Mouse (Mus musculus): ENCODE results near the gene Mcl1.
"Not testable (repeated sequence)": the region's sequence is repeated elsewhere in the genome, so short reads cannot be mapped to it uniquely, and the experiment has no call there.

- not testable (repeated sequence) for TF ChIP-seq CTCF (IDR thresholded peaks at IDR 0.05; ENCODE audit: control insufficient read depth, insufficient read depth, insufficient read length); USF1 (IDR thresholded peaks at IDR 0.05; ENCODE audit: low read depth); FOSL1 (IDR thresholded peaks at IDR 0.05; ENCODE audit: insufficient read depth, low read length, poor library complexity, severe bottlenecking); MYOG (IDR thresholded peaks at IDR 0.05; ENCODE audit: control insufficient read depth, extremely low read depth, insufficient read length); CEBPB (IDR thresholded peaks at IDR 0.05; ENCODE audit: low read depth); MAX (IDR thresholded peaks at IDR 0.05)
Measured at GRCm38 (mm10) chr3:95622421-95622820, 36.2 kb upstream of the Mcl1 start.

Measured in C2C12 (cell line).